Mouse (Mus musculus): ENCODE results near the gene Olfr642. TPM values are rescaled to one million over a fixed set of nuclear protein-coding genes. Genes with fewer than 3 reads are reported as not detected.

Gene Olfr642
- polyA plus RNA-seq, 1 experiment from 2014 or later, result not detected

DNA sequence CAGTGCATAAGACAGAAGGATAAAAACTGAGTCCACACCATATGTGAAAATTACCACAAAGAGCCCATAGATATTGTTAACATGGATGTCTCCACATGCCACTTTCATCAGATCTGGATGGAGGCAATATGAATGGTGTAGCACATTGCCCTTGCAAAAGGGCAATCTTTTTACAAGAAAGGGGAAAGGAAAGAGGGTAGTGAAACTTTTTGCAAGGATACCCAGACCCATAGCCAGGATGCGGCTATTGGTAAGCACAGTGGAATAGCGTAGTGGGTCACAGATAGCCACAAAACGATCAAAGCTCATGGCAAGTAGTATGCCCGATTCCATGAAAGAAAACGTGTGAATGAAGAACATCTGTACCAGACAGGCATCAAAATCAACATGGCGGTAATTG, 30.8 kb downstream of the Olfr642 start:
- Histone ChIP-seq H3K27ac (ENCODE audit: low read depth, low read length) (no peak overlapping the region), H3K4me3 (ENCODE audit: low read depth, low read length) (no peak overlapping the region), H3K9ac (ENCODE audit: low read depth, low read length) (no peak overlapping the region), H3K27me3 (ENCODE audit: control insufficient read depth, insufficient read depth, low read length) (no peaks in the 10 kb centered on the region), H3K4me2 (replicated peaks; ENCODE audit: low read depth, low read length) (no peak overlapping the region), H3K4me1 (replicated peaks; ENCODE audit: control insufficient read depth, insufficient read depth, low read length) (no peaks in the 10 kb centered on the region), H3K9me3 (ENCODE audit: control insufficient read depth, low read length) (no peaks in the 10 kb centered on the region), H3K36me3 (ENCODE audit: control insufficient read depth, insufficient read depth, low read length) (no peaks in the 10 kb centered on the region)
- WGBS, result 93% methylated on average over 6 of the region's 6 CpGs
- ATAC-seq (ENCODE audit: low FRiP score) (no peak), DNase-seq (ENCODE audit: low spot score) (no peak)

DNA sequence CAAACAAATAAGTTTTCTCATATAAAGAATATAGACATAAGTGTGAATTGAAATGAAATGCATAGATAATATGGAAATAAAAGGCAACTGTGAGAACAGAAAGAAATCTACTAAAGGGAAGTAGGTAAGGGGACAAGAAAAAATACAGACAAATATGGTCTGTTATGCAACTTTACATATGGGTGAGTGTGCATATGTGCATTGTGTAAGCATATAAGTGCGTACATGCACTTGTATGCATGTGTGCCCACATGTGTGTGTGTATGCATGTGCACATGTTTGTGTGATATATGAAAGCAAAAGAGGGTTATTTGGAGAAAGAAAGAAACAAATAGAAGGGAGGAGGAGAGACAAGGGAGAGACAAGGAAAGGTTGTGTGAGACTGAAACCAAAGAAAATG, 33.5 kb downstream of the Olfr642 start:
- H3K4me2 ChIP-seq (replicated peaks; ENCODE audit: low read depth, low read length), result no peak overlapping the region
- H3K4me1 ChIP-seq (replicated peaks; ENCODE audit: control insufficient read depth, insufficient read depth, low read length), result no peaks in the 10 kb centered on the region
- H3K9ac ChIP-seq (ENCODE audit: low read depth, low read length), result no peak overlapping the region
- no peak for ATAC-seq (ENCODE audit: low FRiP score)
- H3K9me3 ChIP-seq (ENCODE audit: control insufficient read depth, low read length), result no peaks in the 10 kb centered on the region
- no peak overlapping the region for H3K27ac ChIP-seq (ENCODE audit: low read depth, low read length)
- H3K4me3 ChIP-seq (ENCODE audit: low read depth, low read length), result no peak overlapping the region
- 89% methylated on average over 1 of the region's 1 CpGs for WGBS
- no peaks in the 10 kb centered on the region for H3K27me3 ChIP-seq (ENCODE audit: control insufficient read depth, insufficient read depth, low read length)
- no peaks in the 10 kb centered on the region for H3K36me3 ChIP-seq (ENCODE audit: control insufficient read depth, insufficient read depth, low read length)
- DNase-seq (ENCODE audit: low spot score), result no peak

DNA sequence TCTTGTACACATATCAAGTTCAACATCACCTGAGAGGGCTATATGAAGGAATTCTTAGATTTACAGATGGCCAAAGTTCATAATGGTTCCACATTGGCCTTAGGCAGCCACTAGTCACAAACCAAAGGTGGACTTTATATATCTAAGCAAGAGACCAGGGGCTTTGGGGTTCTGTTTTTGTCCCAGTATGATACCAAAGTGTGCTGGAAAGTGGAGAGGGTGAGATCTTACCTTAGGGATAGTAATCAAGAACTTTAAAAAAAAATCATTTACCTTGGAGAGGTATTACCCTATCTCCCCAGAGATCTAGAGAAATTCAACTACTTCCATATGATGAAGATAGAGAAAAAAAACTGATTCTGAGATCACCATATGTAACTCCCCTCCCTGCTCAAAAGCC, 35.3 kb downstream of the Olfr642 start, which contains the start of gene Olfr639:
Olfr639 (minus strand) TSS at position 101 of the 400 bp plus-strand sequence.
- Histone ChIP-seq H3K27me3 (ENCODE audit: control insufficient read depth, insufficient read depth, low read length) (no peaks in the 10 kb centered on the region), H3K36me3 (ENCODE audit: control insufficient read depth, insufficient read depth, low read length) (no peaks in the 10 kb centered on the region), H3K27ac (ENCODE audit: low read depth, low read length) (no peak within 1 kb of the TSS), H3K9ac (ENCODE audit: low read depth, low read length) (no peak within 1 kb of the TSS), H3K9me3 (ENCODE audit: control insufficient read depth, low read length) (no peaks in the 10 kb centered on the region), H3K4me2 (replicated peaks; ENCODE audit: low read depth, low read length) (no peak within 1 kb of the TSS), H3K4me3 (ENCODE audit: low read depth, low read length) (no peak within 1 kb of the TSS), H3K4me1 (replicated peaks; ENCODE audit: control insufficient read depth, insufficient read depth, low read length) (no peaks in the 10 kb centered on the region)
- ATAC-seq (ENCODE audit: low FRiP score) (no peak), DNase-seq (ENCODE audit: low spot score) (no peak)

DNA sequence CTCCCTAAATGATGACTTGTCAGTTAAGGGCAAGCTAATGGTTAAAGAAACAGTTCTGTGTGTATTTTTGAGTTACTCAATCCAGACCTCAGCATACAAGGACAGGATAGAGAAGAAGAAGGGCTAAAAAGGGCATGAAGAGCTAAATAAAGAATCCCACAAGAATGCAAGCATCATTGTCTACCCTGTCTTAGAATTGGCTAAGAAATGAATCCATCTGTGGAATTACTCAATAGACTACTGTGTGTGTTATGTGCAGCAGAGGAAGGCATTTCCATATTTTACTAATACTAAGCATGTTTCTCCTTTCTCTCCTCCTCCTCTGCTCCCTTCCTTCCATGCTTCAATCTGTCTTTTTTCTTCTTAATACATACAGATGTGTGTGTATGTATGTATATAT, 53.3 kb downstream of the Olfr642 start:
- H3K4me2 ChIP-seq (replicated peaks; ENCODE audit: low read depth, low read length), result no peak overlapping the region
- no peaks in the 10 kb centered on the region for H3K4me1 ChIP-seq (replicated peaks; ENCODE audit: control insufficient read depth, insufficient read depth, low read length)
- H3K27me3 ChIP-seq (ENCODE audit: control insufficient read depth, insufficient read depth, low read length), result no peaks in the 10 kb centered on the region
- DNase-seq (ENCODE audit: low spot score) (no peak), ATAC-seq (ENCODE audit: low FRiP score) (no peak)
- no peak overlapping the region for H3K27ac ChIP-seq (ENCODE audit: low read depth, low read length)
- no peaks in the 10 kb centered on the region for H3K36me3 ChIP-seq (ENCODE audit: control insufficient read depth, insufficient read depth, low read length)
- H3K9me3 ChIP-seq (ENCODE audit: control insufficient read depth, low read length), result no peaks in the 10 kb centered on the region
- no peak overlapping the region for H3K4me3 ChIP-seq (ENCODE audit: low read depth, low read length)
- H3K9ac ChIP-seq (ENCODE audit: low read depth, low read length), result no peak overlapping the region

GRCm38 (mm10) chr7:103998446-103998845, 54.0 kb downstream of the Olfr642 start, which contains the start of gene Olfr638:
Gene Olfr638 (plus strand): TSS chr7:103998746.
- DNase-seq (ENCODE audit: low spot score) (no peak), ATAC-seq (ENCODE audit: low FRiP score) (no peak)
- no peaks in the 10 kb centered on the region for H3K4me1 ChIP-seq (replicated peaks; ENCODE audit: control insufficient read depth, insufficient read depth, low read length)
- H3K4me2 ChIP-seq (replicated peaks; ENCODE audit: low read depth, low read length), result no peak within 1 kb of the TSS
- no peak within 1 kb of the TSS for H3K27ac ChIP-seq (ENCODE audit: low read depth, low read length)
- H3K4me3 ChIP-seq (ENCODE audit: low read depth, low read length), result no peak within 1 kb of the TSS
- no peaks in the 10 kb centered on the region for H3K36me3 ChIP-seq (ENCODE audit: control insufficient read depth, insufficient read depth, low read length)
- no peaks in the 10 kb centered on the region for H3K27me3 ChIP-seq (ENCODE audit: control insufficient read depth, insufficient read depth, low read length)
- no peak within 1 kb of the TSS for H3K9ac ChIP-seq (ENCODE audit: low read depth, low read length)
- H3K9me3 ChIP-seq (ENCODE audit: control insufficient read depth, low read length), result no peaks in the 10 kb centered on the region

Other genes with a start within 250 kb of the Olfr642 start
- gene Hbb-bt, start 238.7 kb downstream of the Olfr642 start, polyA plus RNA-seq (2014; fragmentation: Nextera tagmentation; extraction: Ambion mirVana), result 658 and 732 TPM in 2 replicates
- gene Hbb-bs, start 224.6 kb downstream of the Olfr642 start, polyA plus RNA-seq (2014; fragmentation: Nextera tagmentation; extraction: Ambion mirVana), result 266 and 269 TPM in 2 replicates
- gene Hbb-bh2, start 212.1 kb downstream of the Olfr642 start, polyA plus RNA-seq (2014; fragmentation: Nextera tagmentation; extraction: Ambion mirVana), result not detected in 2 replicates
- 2,447 and 2,531 TPM in 2 replicates for gene Hbb-bh1, start 209.5 kb downstream of the Olfr642 start, polyA plus RNA-seq (2014; fragmentation: Nextera tagmentation; extraction: Ambion mirVana)
- gene Hbb-y, start 199.4 kb downstream of the Olfr642 start, polyA plus RNA-seq (2014; fragmentation: Nextera tagmentation; extraction: Ambion mirVana), result 10,698 and 10,834 TPM in 2 replicates
- not detected in 2 replicates for gene Olfr66, start 166.4 kb downstream of the Olfr642 start, polyA plus RNA-seq (2014; fragmentation: Nextera tagmentation; extraction: Ambion mirVana)
- gene Olfr64, start 158.2 kb downstream of the Olfr642 start, polyA plus RNA-seq (2014; fragmentation: Nextera tagmentation; extraction: Ambion mirVana), result not detected in 2 replicates
- not detected in 2 replicates for gene Olfr65, start 149.2 kb downstream of the Olfr642 start, polyA plus RNA-seq (2014; fragmentation: Nextera tagmentation; extraction: Ambion mirVana)
- gene Olfr631, start 123.8 kb downstream of the Olfr642 start, polyA plus RNA-seq (2014; fragmentation: Nextera tagmentation; extraction: Ambion mirVana), result not detected in 2 replicates
- gene Olfr632, start 118.3 kb downstream of the Olfr642 start, polyA plus RNA-seq (2014; fragmentation: Nextera tagmentation; extraction: Ambion mirVana), result 0.13 TPM in 1 of 2 replicates, not detected in the other
- gene Olfr633, start 108.2 kb downstream of the Olfr642 start, polyA plus RNA-seq (2014; fragmentation: Nextera tagmentation; extraction: Ambion mirVana), result not detected in 2 replicates
- not detected in 2 replicates for gene Olfr635, start 81.5 kb downstream of the Olfr642 start, polyA plus RNA-seq (2014; fragmentation: Nextera tagmentation; extraction: Ambion mirVana)
- not detected in 2 replicates for gene Olfr638, start 53.9 kb downstream of the Olfr642 start, polyA plus RNA-seq (2014; fragmentation: Nextera tagmentation; extraction: Ambion mirVana)
- gene Olfr639, start 35.4 kb downstream of the Olfr642 start, polyA plus RNA-seq (2014; fragmentation: Nextera tagmentation; extraction: Ambion mirVana), result 0.05 TPM in 1 of 2 replicates, not detected in the other
- gene Olfr640, start 27.1 kb downstream of the Olfr642 start, polyA plus RNA-seq (2014; fragmentation: Nextera tagmentation; extraction: Ambion mirVana), result not detected in 2 replicates
- gene Olfr641, start 17.2 kb downstream of the Olfr642 start, polyA plus RNA-seq (2014; fragmentation: Nextera tagmentation; extraction: Ambion mirVana), result not detected in 2 replicates
- gene 4930516K23Rik, start 8.8 kb upstream of the Olfr642 start, polyA plus RNA-seq (2014; fragmentation: Nextera tagmentation; extraction: Ambion mirVana), result not detected in 2 replicates
- not detected in 2 replicates for gene Olfr644, start 19.2 kb upstream of the Olfr642 start, polyA plus RNA-seq (2014; fragmentation: Nextera tagmentation; extraction: Ambion mirVana)
- gene Olfr645, start 32.8 kb upstream of the Olfr642 start, polyA plus RNA-seq (2014; fragmentation: Nextera tagmentation; extraction: Ambion mirVana), result not detected in 2 replicates
- gene Olfr646, start 52.2 kb upstream of the Olfr642 start, polyA plus RNA-seq (2014; fragmentation: Nextera tagmentation; extraction: Ambion mirVana), result not detected in 2 replicates
- not detected in 2 replicates for gene Ubqln5, start 77.2 kb upstream of the Olfr642 start, polyA plus RNA-seq (2014; fragmentation: Nextera tagmentation; extraction: Ambion mirVana)
- gene Olfr643, start 84.7 kb upstream of the Olfr642 start, polyA plus RNA-seq (2014; fragmentation: Nextera tagmentation; extraction: Ambion mirVana), result not detected in 2 replicates
- not detected in 2 replicates for gene Ubqln3, start 90.6 kb upstream of the Olfr642 start, polyA plus RNA-seq (2014; fragmentation: Nextera tagmentation; extraction: Ambion mirVana)
- gene Ubqlnl, start 97.9 kb upstream of the Olfr642 start, polyA plus RNA-seq (2014; fragmentation: Nextera tagmentation; extraction: Ambion mirVana), result not detected in 2 replicates
- gene Olfm5, start 112.2 kb upstream of the Olfr642 start, polyA plus RNA-seq (2014; fragmentation: Nextera tagmentation; extraction: Ambion mirVana), result not detected in 2 replicates
- gene Olfr648, start 130.7 kb upstream of the Olfr642 start, polyA plus RNA-seq (2014; fragmentation: Nextera tagmentation; extraction: Ambion mirVana), result 0.35 and 0.49 TPM in 2 replicates
- not detected in 2 replicates for gene Olfr649, start 143.3 kb upstream of the Olfr642 start, polyA plus RNA-seq (2014; fragmentation: Nextera tagmentation; extraction: Ambion mirVana)
- gene Trim6, start 166.1 kb upstream of the Olfr642 start, polyA plus RNA-seq (2014; fragmentation: Nextera tagmentation; extraction: Ambion mirVana), result 2.5 and 3.4 TPM in 2 replicates
- 0.74 and 1.1 TPM in 2 replicates for gene Trim34a, start 191.8 kb upstream of the Olfr642 start, polyA plus RNA-seq (2014; fragmentation: Nextera tagmentation; extraction: Ambion mirVana)
- gene Trim5, start 235.4 kb upstream of the Olfr642 start, polyA plus RNA-seq (2014; fragmentation: Nextera tagmentation; extraction: Ambion mirVana), result 0.09 and 0.14 TPM in 2 replicates

Measured in hindbrain, embryonic 11.5 days (tissue).